In the genomic region with DNA sequence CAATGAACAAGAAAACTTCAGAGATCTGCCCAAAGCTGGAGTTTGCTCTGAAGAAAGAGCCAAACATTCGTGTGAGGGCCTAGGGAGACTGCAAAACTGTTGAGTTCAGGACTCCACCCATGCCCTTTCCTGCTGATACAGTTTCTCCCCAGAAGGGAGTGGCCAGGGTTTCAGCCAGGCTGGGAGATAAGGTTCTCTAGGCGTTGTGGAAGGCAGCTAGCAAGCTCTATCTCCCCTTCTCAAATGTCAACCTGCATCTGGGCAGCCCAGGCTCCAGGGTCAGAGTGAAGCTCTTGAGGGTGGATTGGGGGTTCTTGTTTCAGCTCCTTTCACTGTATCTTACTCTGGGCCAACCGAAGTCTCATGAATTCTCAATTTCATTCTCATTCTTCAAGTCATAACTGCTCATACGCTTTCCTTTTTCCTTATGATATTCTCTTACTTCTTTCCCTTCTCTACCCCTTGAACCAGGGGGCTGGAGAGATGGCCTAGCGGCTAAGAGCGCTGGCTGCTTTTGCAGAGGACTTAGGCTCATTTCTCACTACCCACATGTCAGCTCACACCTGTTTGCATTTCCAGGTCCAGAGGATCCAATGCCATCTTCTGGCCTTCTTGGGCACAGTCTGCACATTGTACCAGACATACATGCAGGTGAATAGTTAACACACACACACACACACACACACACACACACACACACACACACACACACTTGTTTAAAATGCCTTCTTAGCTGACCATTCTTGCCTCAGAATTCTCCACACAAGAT, we compare ENCODE assay signal across 11 mouse cellular contexts. TPM values are rescaled to one million over a fixed set of nuclear protein-coding genes. Genes with fewer than 3 reads are reported as not detected.
DNase-seq lines count a peak whose midpoint lies in the region; ATAC-seq and TF ChIP-seq lines count a peak whose summit lies in the region.
"Had no signal": no experiment of that assay in that cellular context is flagged by ENCODE, and none has a peak within 500 bp of the region (broad histone marks: within the 10 kb centered on the region; RNA-seq: fewer than 3 reads in every experiment).

No protein-coding gene starts in this region.

- TF ChIP-seq POLR2A in lung, adult 2 months (IDR thresholded peaks at IDR 0.05; ENCODE audit: borderline replicate concordance, extremely low read depth, low read depth, low read length): no peak

- no peaks in the 10 kb centered on the region for H3K9me3 ChIP-seq in intestine, postnatal 0 days (ENCODE audit: control insufficient read depth)
- H3K9me3 ChIP-seq: forebrain, embryonic 15.5 days had no signal

- H3K27ac ChIP-seq in intestine, postnatal 0 days (ENCODE audit: low read depth, low read length): no peak overlapping the region
- H3K27ac ChIP-seq: forebrain, embryonic 15.5 days had no signal

- TF ChIP-seq CTCF in lung, adult 2 months (IDR thresholded peaks at IDR 0.05; ENCODE audit: insufficient read depth, low read length): no peak
- peak; percentile 57 for TF ChIP-seq CTCF in intestine, postnatal 0 days (IDR thresholded peaks at IDR 0.05; ENCODE audit: low read depth)

- no peak overlapping the region for H3K9ac ChIP-seq in intestine, postnatal 0 days (ENCODE audit: low read depth, low read length)
- H3K9ac ChIP-seq: forebrain, embryonic 15.5 days had no signal

- no peaks in the 10 kb centered on the region for H3K36me3 ChIP-seq in intestine, postnatal 0 days (ENCODE audit: control insufficient read depth, insufficient read depth)
- H3K36me3 ChIP-seq: forebrain, embryonic 15.5 days had no signal

- no peaks in the 10 kb centered on the region for H3K27me3 ChIP-seq in intestine, postnatal 0 days (replicated peaks; ENCODE audit: control insufficient read depth, insufficient read depth, low read length)
- H3K27me3 ChIP-seq: forebrain, embryonic 15.5 days had no signal

- 66% methylated on average over 6 of the region's 6 CpGs for WGBS in lung, adult 2 months
- 53% methylated on average over 6 of the region's 6 CpGs for WGBS in intestine, postnatal 0 days

- peak; percentile 38 for ATAC-seq in intestine, postnatal 0 days
- ATAC-seq: forebrain, embryonic 15.5 days had no signal

- peak; percentile 38 for DNase-seq in lung, adult 18-20 months
- no peak for DNase-seq in lung, adult 2 months
- peak; percentile 91 for DNase-seq in c-Kit-positive CD71-positive TER-119-positive erythroid progenitor cells, embryonic 14.5 days (ENCODE audit: low spot score)
- DNase-seq in skeletal muscle tissue, adult 2 months (ENCODE audit: low read depth, low spot score): peak; percentile 38
- no peak for DNase-seq in frontal cortex, postnatal 14 days (ENCODE audit: low spot score in 2 of 2)
- no peak for DNase-seq in thymus, postnatal 10 days (ENCODE audit: low spot score in 2 of 2)
- DNase-seq in layer of hippocampus, postnatal 36 days: no peak
- DNase-seq: kidney, postnatal 10 days; right cerebral cortex, adult 18-20 months had no signal

- H3K4me1 ChIP-seq in lung, adult 2 months (ENCODE audit: control insufficient read depth, insufficient read depth, low read length): peaks cover 2% of the 10 kb centered on the region
- H3K4me1 ChIP-seq in intestine, postnatal 0 days (replicated peaks; ENCODE audit: control insufficient read depth, insufficient read depth, low read length): 0 out of 2 replicates have a peak, but pooled peaks cover 10% of the 10 kb centered on the region

- H3K4me2 ChIP-seq in intestine, postnatal 0 days (replicated peaks; ENCODE audit: low read depth): no peak overlapping the region
- H3K4me2 ChIP-seq: forebrain, embryonic 15.5 days had no signal

- H3K4me3 ChIP-seq in lung, adult 2 months (replicated peaks; ENCODE audit: extremely low read depth, low read depth, low read length): no peak overlapping the region
- no peak overlapping the region for H3K4me3 ChIP-seq in intestine, postnatal 0 days (ENCODE audit: low read depth, low read length)
- H3K4me3 ChIP-seq: forebrain, embryonic 15.5 days had no signal

RNA-seq across cellular contexts. Expression of gene Lipc, which starts 25.0 kb away (rescaled TPM):
- polyA plus RNA-seq in lung, adult 2 months (2012; rRNA removed): 0.25 and 0.38 TPM in 2 replicates
- polyA plus RNA-seq in intestine, postnatal 0 days (2015; fragmentation: Nextera tagmentation; extraction: Ambion mirVana): 0.08 TPM in 1 of 2 replicates, not detected in the other
- total RNA-seq in layer of hippocampus, postnatal 36 days (2021): under 1 TPM in 1 of 2 experiments, not detected in 1; 0.25 TPM
- polyA plus RNA-seq: forebrain, embryonic 15.5 days had no signal

Comparison
In these comparisons a context has a peak if more than half of its experiments do, and no peak if none do; other contexts are left out.
1. DNase-seq: peak in lung, adult 18-20 months (2 of 2), c-Kit-positive CD71-positive TER-119-positive erythroid progenitor cells, embryonic 14.5 days (single experiment) and skeletal muscle tissue, adult 2 months (single experiment); none in lung, adult 2 months (single experiment), frontal cortex, postnatal 14 days (0 of 2), thymus, postnatal 10 days (0 of 2) and layer of hippocampus, postnatal 36 days (0 of 2).